Mouse (Mus musculus) E14TG2a.4 (cell line): Measurements from ENCODE around the gene Gga2.

Source experiments
- CTCF ChIP-seq: conservative IDR thresholded peaks from 2 replicates; pipeline ENCODE4 v1.5.1; 2014; ENCODE audit warnings: low read length
- POU5F1 ChIP-seq: IDR thresholded peaks from 2 replicates; pipeline ENCODE4 v1.6.1; 2014; ENCODE audit warnings: low read length, borderline replicate concordance

- TF ChIP-seq CTCF (no peak), POU5F1 (no peak)
Observed at GRCm38 (mm10) chr7:122020667-122021354, at the start of gene Gga2.
